Mouse (Mus musculus): ENCODE results near the gene Zcchc2.

GRCm38 (mm10) chr1:105984172-105984571 is 6.0 kb upstream of the Zcchc2 start:
- no peak for TF ChIP-seq CTCF (IDR thresholded peaks at IDR 0.05 in 2 of 3, conservative IDR thresholded peaks at IDR 0.05 in 1 of 3; ENCODE audit: control insufficient read depth in 1 of 3, insufficient read depth in 1 of 3, low read depth in 2 of 3, low read length in 3 of 3, poor library complexity in 1 of 3, severe bottlenecking in 1 of 3)
- no peak for TF ChIP-seq UBTF (IDR thresholded peaks at IDR 0.05; ENCODE audit: borderline replicate concordance, insufficient read depth, low read depth, low read length)
- no peak for TF ChIP-seq USF2 (IDR thresholded peaks at IDR 0.05; ENCODE audit: borderline replicate concordance in 1 of 2, insufficient read depth in 1 of 2, low read depth in 1 of 2, low read length in 2 of 2)
- no peak for TF ChIP-seq CHD2 (IDR thresholded peaks at IDR 0.05; ENCODE audit: low read length)
- no peak for TF ChIP-seq ZNF384 (IDR thresholded peaks at IDR 0.05; ENCODE audit: low read depth, low read length)
- no peak for TF ChIP-seq ZC3H11A (IDR thresholded peaks at IDR 0.05; ENCODE audit: low read depth, low read length)
- TF ChIP-seq POLR2AphosphoS5 (IDR thresholded peaks at IDR 0.05; ENCODE audit: borderline replicate concordance, low read depth, low read length): no peak
- no peak for TF ChIP-seq MAZ (IDR thresholded peaks at IDR 0.05; ENCODE audit: low read depth, low read length)
- no peak for TF ChIP-seq JUND (IDR thresholded peaks at IDR 0.05; ENCODE audit: low read depth, low read length)
- no peak for TF ChIP-seq EP300 (IDR thresholded peaks at IDR 0.05; ENCODE audit: low read depth in 1 of 2, low read length in 2 of 2)
- no peak for TF ChIP-seq MAX (IDR thresholded peaks at IDR 0.05; ENCODE audit: low read length)
- no peak for TF ChIP-seq POLR2A (IDR thresholded peaks at IDR 0.05; ENCODE audit: control insufficient read depth in 1 of 2, insufficient read depth in 1 of 2, low read depth in 1 of 2, low read length in 2 of 2, poor library complexity in 1 of 2)
- TF ChIP-seq GATA1 (IDR thresholded peaks at IDR 0.05; ENCODE audit: low read depth, low read length): no peak

All from MEL (cell line).